Mouse (Mus musculus) Patski (cell line): ENCODE data around the gene 5730522E02Rik. TPM values are rescaled to one million over a fixed set of nuclear protein-coding genes. Genes with fewer than 3 reads are reported as not detected.

Source experiments
- ATAC-seq: fragments of 100-300 bp; one replicate; pipeline ENCODE4 v1.8.0; 2021
- CTCF ChIA-PET: fragments of 350-600 bp; sonication (Branson Sonifier 250); formaldehyde crosslinking; loops from one replicate; lab custom pipeline; 2022; ENCODE audit warnings: inconsistent platforms; lab: Charles Lee
- POLR2A ChIA-PET: fragments of 350-600 bp; sonication (Branson Sonifier 250); formaldehyde crosslinking; loops from one replicate; lab custom pipeline; 2022; ENCODE audit warnings: antibody characterized with exemption, inconsistent platforms; lab: Charles Lee
- DNase-seq: peaks from one replicate; pipeline ENCODE4 v3.0.0-alpha.2; 2011; ENCODE audit warnings: low read depth, low spot score
- H3K27me3 ChIP-seq: fragments of 371-371 bp; one replicate; pipeline ENCODE4 v1.5.1; 2021
- CTCF ChIP-seq: fragments of 100-300 bp; IDR thresholded peaks from one replicate; pipeline ENCODE4 v1.5.1; 2021
- in situ Hi-C: fragments of 300-500 bp; cut with MboI; formaldehyde crosslinking; loops from 3 replicates; pipeline ENCODE4 v1.11.1; 2018; ENCODE audit warnings: low pct_unique_long_range_greater_than_20kb, mixed read lengths
- polyA plus RNA-seq: library from polyadenylated mRNA; unstranded; gene quantifications from one replicate; pipeline ENCODE4 v1.2.3, GENCODE M21; 2021

Gene 5730522E02Rik
- polyA plus RNA-seq, 1 experiment from 2014 or later, result not detected

GRCm38 (mm10) chr11:26187231-26187967 is 23.2 kb downstream of the 5730522E02Rik start:
- TF ChIP-seq CTCF, result no peak
- ChIA-PET CTCF (no interaction called here), POLR2A (no interaction called here)
- no peak for DNase-seq
- H3K27me3 ChIP-seq, result no peaks in the 10 kb centered on the region
- in situ Hi-C loops, result no loop called here
- no peak for ATAC-seq

GRCm38 (mm10) chr11:26170572-26170971 is 40.0 kb downstream of the 5730522E02Rik start:
- in situ Hi-C loops, result no loop called here
- ChIA-PET CTCF (no interaction called here), POLR2A (no interaction called here)
- H3K27me3 ChIP-seq, result peaks cover 10% of the 10 kb centered on the region
- DNase-seq, result no peak
- TF ChIP-seq CTCF, result no peak
- ATAC-seq, result no peak

- H3K27me3 ChIP-seq, result peaks cover 21% of the 10 kb centered on the region
- in situ Hi-C loops, result no loop called here
- TF ChIP-seq CTCF, result no peak
- ChIA-PET CTCF (no interaction called here), POLR2A (no interaction called here)
- DNase-seq (no peak), ATAC-seq (no peak)
Observed at GRCm38 (mm10) chr11:26167609-26167971, 43.0 kb downstream of the 5730522E02Rik start.

GRCm38 (mm10) chr11:26166966-26167608 is 43.5 kb downstream of the 5730522E02Rik start:
- ATAC-seq (no peak), DNase-seq (no peak)
- H3K27me3 ChIP-seq, result peaks cover 21% of the 10 kb centered on the region
- ChIA-PET POLR2A (no interaction called here), CTCF (no interaction called here)
- TF ChIP-seq CTCF, result no peak
- in situ Hi-C loops, result no loop called here

GRCm38 (mm10) chr11:26164651-26165259 is 45.8 kb downstream of the 5730522E02Rik start:
- ChIA-PET POLR2A (no interaction called here), CTCF (no interaction called here)
- TF ChIP-seq CTCF, result no peak
- H3K27me3 ChIP-seq, result peaks cover 26% of the 10 kb centered on the region
- in situ Hi-C loops, result no loop called here
- DNase-seq (no peak), ATAC-seq (no peak)

- peaks cover 16% of the 10 kb centered on the region for H3K27me3 ChIP-seq
- in situ Hi-C loops, result no loop called here
- ATAC-seq (no peak), DNase-seq (no peak)
- no peak for TF ChIP-seq CTCF
- CTCF ChIA-PET, result no interaction called here
- POLR2A ChIA-PET, result no interaction called here
Observed at GRCm38 (mm10) chr11:26161354-26161753, 49.2 kb downstream of the 5730522E02Rik start.

- ChIA-PET CTCF (interaction anchor here (1.0 kb wide), 1 partner anchor 8 kb away, joined by 4 read pairs; no protein-coding TSS in a partner anchor), POLR2A (no interaction called here)
- ATAC-seq (no peak), DNase-seq (no peak)
- H3K27me3 ChIP-seq, result peaks cover 11% of the 10 kb centered on the region
- no peak for TF ChIP-seq CTCF
- in situ Hi-C loops, result no loop called here
Observed at GRCm38 (mm10) chr11:26159033-26159432, 51.5 kb downstream of the 5730522E02Rik start.

- DNase-seq (no peak), ATAC-seq (no peak)
- TF ChIP-seq CTCF, result no peak
- H3K27me3 ChIP-seq, result no peaks in the 10 kb centered on the region
- POLR2A ChIA-PET, result no interaction called here
- in situ Hi-C loops, result no loop called here
- CTCF ChIA-PET, result no interaction called here
Observed at GRCm38 (mm10) chr11:26140024-26140423, 70.5 kb downstream of the 5730522E02Rik start.

GRCm38 (mm10) chr11:26138013-26138412 is 72.5 kb downstream of the 5730522E02Rik start:
- TF ChIP-seq CTCF, result no peak
- CTCF ChIA-PET, result no interaction called here
- ATAC-seq (no peak), DNase-seq (no peak)
- in situ Hi-C loops, result no loop called here
- no peaks in the 10 kb centered on the region for H3K27me3 ChIP-seq
- POLR2A ChIA-PET, result no interaction called here

GRCm38 (mm10) chr11:26130911-26131310 is 79.7 kb downstream of the 5730522E02Rik start:
- ATAC-seq (no peak), DNase-seq (no peak)
- CTCF ChIA-PET, result no interaction called here
- peaks cover 7% of the 10 kb centered on the region for H3K27me3 ChIP-seq
- POLR2A ChIA-PET, result no interaction called here
- no peak for TF ChIP-seq CTCF
- in situ Hi-C loops, result no loop called here

- in situ Hi-C loops, result no loop called here
- H3K27me3 ChIP-seq, result peaks cover 11% of the 10 kb centered on the region
- ATAC-seq (no peak), DNase-seq (no peak)
- ChIA-PET CTCF (no interaction called here), POLR2A (no interaction called here)
- TF ChIP-seq CTCF, result no peak
Observed at GRCm38 (mm10) chr11:26129054-26129453, 81.5 kb downstream of the 5730522E02Rik start.
